Mouse (Mus musculus) brain, embryonic 14.5 days (tissue): ENCODE measurements around the gene Nap1l1.

Source experiments
- CTCF ChIP-seq: fragments of 200-500 bp; IDR thresholded peaks from 2 replicates; pipeline ENCODE4 v1.5.1; 2012; ENCODE audit warnings: inconsistent platforms, mild to moderate bottlenecking, moderate library complexity, borderline replicate concordance; ENCODE audit not compliant: insufficient read depth, insufficient read length; ENCODE audit errors: extremely low read depth
- POLR2A ChIP-seq: fragments of 200-500 bp; IDR thresholded peaks from 2 replicates; pipeline ENCODE4 v1.6.1; 2012; ENCODE audit warnings: mild to moderate bottlenecking, inconsistent platforms, borderline replicate concordance; ENCODE audit not compliant: poor library complexity, insufficient read depth, insufficient read length, severe bottlenecking; ENCODE audit errors: extremely low read depth

DNA sequence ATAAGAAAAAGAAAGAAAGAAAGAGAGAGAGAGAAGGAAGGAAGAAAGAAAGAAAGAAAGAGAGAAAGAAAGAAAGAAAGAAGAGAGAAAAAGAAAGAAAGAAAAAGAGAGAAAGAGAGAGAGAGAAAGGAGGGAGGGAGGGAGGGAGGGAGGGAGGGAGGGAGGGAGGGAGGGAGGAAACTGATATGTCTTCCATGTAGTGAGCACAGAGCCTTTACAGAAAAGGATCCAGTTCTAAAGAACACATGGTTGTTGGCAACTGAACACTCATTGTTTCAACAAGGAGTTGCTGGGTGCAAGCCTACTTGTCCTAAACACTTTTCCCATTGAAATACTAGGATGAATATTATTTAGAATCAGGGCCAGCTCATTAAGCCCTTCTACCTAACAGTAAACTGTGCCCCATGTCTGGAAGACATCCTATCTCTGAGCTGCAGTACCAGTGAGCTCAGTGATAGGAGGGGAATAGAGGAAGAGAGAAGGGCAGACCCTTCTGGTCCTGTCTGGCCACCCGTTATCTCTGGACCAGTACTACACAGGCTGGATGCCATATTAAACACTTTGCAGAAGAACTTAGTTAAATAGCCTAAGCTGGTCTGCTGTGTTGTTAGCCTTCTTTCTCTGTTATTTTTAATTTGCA lies 21.2 kb upstream of the Nap1l1 start:
- TF ChIP-seq CTCF (no peak), POLR2A (no peak)
